Mouse (Mus musculus) T-helper 2 cell (primary cell): ENCODE measurements around the gene Cd55.
"Not testable (repeated sequence)": the region's sequence is repeated elsewhere in the genome, so short reads cannot be mapped to it uniquely, and the experiment has no call there.

Experiments
- in situ Hi-C: fragments of 300-600 bp; cut with MboI, MseI; formaldehyde crosslinking; loops from one replicate; pipeline ENCODE4 v1.15.1; 2025; ENCODE audit warnings: high pct_unique_total_duplicates

The Cd55 gene

GRCm38 (mm10) chr1:130462084-130462861 lies at the start of gene Cd55:
Gene Cd55, minus strand, starts transcription at chr1:130462744.
- in situ Hi-C loops = no loop called here

GRCm38 (mm10) chr1:130511823-130512370 lies 49.4 kb upstream of the Cd55 start:
- in situ Hi-C loops = no loop called here

- in situ Hi-C loops = no loop called here
Observed at GRCm38 (mm10) chr1:130508957-130509350, 46.4 kb upstream of the Cd55 start.

GRCm38 (mm10) chr1:130508030-130508956 lies 45.7 kb upstream of the Cd55 start:
- in situ Hi-C loops = no loop called here

GRCm38 (mm10) chr1:130507408-130507807 lies 44.9 kb upstream of the Cd55 start:
- in situ Hi-C loops = no loop called here

GRCm38 (mm10) chr1:130499962-130500361 lies 37.4 kb upstream of the Cd55 start:
- in situ Hi-C loops = no loop called here

- in situ Hi-C loops = no loop called here
Observed at GRCm38 (mm10) chr1:130498331-130498730, 35.8 kb upstream of the Cd55 start.

GRCm38 (mm10) chr1:130486816-130487545 lies 24.4 kb upstream of the Cd55 start:
- in situ Hi-C loops = no loop called here

GRCm38 (mm10) chr1:130485828-130486620 lies 23.5 kb upstream of the Cd55 start:
- in situ Hi-C loops = no loop called here

- in situ Hi-C loops = no loop called here
Observed at GRCm38 (mm10) chr1:130485376-130485775, 22.8 kb upstream of the Cd55 start.

GRCm38 (mm10) chr1:130474936-130475335 lies 12.4 kb upstream of the Cd55 start:
- in situ Hi-C loops = no loop called here

- in situ Hi-C loops = no loop called here
Observed at GRCm38 (mm10) chr1:130474226-130474625, 11.7 kb upstream of the Cd55 start.

GRCm38 (mm10) chr1:130470074-130470473 lies 7.5 kb upstream of the Cd55 start:
- in situ Hi-C loops = no loop called here

GRCm38 (mm10) chr1:130467453-130467852 lies 4.9 kb upstream of the Cd55 start:
- in situ Hi-C loops = no loop called here

GRCm38 (mm10) chr1:130464173-130464572 lies 1.6 kb upstream of the Cd55 start:
- in situ Hi-C loops = no loop called here

- in situ Hi-C loops = no loop called here
Observed at GRCm38 (mm10) chr1:130462867-130463266, 323 bp upstream of the Cd55 start.

GRCm38 (mm10) chr1:130455111-130455510 lies 7.4 kb downstream of the Cd55 start:
- in situ Hi-C loops = no loop called here

- in situ Hi-C loops = not testable (repeated sequence)
Observed at GRCm38 (mm10) chr1:130442930-130443329, 19.6 kb downstream of the Cd55 start.

- in situ Hi-C loops = no loop called here
Observed at GRCm38 (mm10) chr1:130430920-130431319, 31.6 kb downstream of the Cd55 start.

GRCm38 (mm10) chr1:130428667-130429066 lies 33.9 kb downstream of the Cd55 start:
- in situ Hi-C loops = not testable (repeated sequence)
